Mouse (Mus musculus) kidney, postnatal 36 days (tissue): ENCODE results near the gene Tmem123.

Experiments used
- DNase-seq, 2 experiments: peaks; one replicate each; pipeline ENCODE4 v3.0.0; 2021 to 2022; ENCODE audit warnings: mixed read lengths in 2 of 2

Gene Tmem123

DNA sequence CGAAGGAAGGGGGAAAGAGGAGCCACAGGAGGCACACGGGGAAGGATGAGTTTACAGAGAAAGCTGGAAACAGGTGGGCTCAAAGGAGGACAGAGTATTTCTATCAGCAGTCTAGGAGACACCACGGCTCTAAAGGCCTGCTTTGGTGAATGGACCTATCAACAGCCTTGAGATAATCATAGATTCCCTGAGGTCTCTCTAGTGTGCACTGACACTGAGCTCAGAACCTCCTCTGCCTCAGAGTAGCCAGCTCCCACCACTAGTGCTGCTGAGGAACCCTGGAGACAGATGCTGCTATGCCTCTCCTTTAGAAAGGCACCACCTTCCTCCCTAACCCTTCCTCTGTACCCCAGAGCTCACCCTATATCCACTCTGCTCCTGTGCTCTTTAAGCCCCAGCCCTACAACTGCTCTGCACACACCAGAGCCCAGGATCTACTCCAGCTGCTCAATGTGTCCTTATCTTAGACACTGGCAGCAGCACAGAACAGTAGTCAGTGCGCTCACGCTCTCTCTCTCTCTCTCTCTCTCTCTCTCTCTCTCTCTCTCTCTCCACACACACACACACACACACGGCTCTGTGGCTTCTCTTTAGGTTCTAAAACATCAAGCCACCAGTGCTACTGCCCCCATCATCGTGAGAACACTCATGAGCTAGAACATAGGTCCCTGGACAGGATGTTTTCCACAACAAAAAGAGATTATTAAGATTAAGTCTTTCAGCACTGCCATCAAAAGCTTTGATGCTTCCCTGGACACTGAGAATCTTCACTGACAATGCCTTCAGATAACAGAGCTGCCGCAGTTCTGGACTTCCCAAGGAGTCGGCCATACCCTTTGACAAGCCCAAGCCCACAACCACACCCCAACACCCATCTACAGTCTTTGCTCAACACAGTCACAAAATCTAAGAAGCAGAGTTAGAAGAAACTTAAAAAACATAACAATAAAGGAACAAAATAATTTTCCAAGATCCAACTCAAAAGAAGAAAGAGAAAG lies 66.0 kb downstream of the Tmem123 start:
- no peak for DNase-seq

GRCm38 (mm10) chr9:7833421-7833820 lies 69.6 kb downstream of the Tmem123 start:
- no peak for DNase-seq

GRCm38 (mm10) chr9:7835302-7835701 lies 71.5 kb downstream of the Tmem123 start:
- DNase-seq, result no peak

- DNase-seq, result peak; percentile 46 to 67
Measured at GRCm38 (mm10) chr9:7836331-7836730, 72.5 kb downstream of the Tmem123 start.

DNA sequence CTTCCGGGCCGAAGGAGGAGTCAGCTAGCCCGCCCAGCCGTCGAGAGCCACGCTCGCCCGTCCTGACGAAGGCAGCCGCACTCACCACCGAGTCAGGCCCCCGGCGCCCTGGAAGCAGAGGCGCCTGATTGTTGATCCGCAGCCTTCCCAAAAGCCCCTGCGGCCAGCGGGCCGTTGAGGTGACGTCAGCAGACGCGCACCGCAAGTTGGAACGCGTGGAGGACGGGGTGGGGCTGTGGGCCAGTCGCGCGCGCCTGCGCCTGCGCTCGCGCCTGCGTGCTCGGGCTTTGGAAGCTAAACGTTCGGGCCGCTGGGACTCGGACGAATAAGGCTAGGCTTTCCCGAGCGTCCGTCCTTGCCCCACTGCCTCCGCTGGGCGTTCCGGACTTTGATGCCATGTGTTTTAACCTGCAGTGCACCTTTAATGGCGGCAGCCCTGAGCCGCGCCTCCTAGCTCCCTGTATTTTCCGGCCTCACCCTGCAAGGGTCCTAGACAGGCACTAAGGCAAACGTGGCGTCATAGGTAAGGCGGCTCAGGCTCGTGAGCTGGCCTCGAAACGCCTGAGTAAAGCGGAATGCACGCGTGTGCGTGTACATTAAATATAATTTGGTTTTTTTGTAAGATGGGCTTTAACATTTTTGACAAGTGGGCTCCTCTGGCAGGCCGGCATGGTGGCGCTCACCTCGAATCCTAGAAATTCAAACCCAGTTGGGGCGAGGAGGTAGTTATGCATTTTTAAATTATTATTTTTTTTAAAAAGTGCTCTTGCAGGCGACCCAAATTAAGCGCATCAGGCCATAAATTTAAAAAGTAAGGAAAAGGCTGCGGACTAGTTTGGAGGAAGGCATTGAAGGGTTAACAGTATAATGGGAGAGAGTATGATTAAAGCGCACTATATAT lies 73.3 kb downstream of the Tmem123 start, which contains the start of gene Birc2:
Gene Birc2, minus strand, starts transcription at position 160 of the 901 bp plus-strand sequence.
- DNase-seq, result peak; percentile 97 to 98

- peak in 1 of 2 experiments; percentile 12 for DNase-seq
Measured at GRCm38 (mm10) chr9:7837806-7838440, 74.1 kb downstream of the Tmem123 start.

DNA sequence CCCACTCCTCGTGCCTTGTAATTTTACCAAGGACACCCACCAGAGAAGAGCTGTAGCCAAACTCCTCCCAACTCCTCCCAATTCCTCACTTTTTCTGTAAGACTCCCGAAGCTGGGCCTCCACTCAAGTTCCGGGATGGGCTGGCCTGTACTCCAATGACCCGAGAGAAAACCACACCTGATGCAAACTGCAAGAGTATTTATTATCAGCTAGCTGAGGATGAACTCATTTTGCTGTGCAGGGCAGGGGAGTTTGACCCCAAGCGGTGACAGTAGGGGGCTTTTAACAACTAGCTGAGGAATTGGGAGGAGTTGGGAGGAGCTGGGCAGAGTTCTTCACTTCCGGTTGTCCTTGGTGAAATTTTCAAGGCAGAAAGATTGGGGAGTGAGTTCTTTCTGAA lies 77.4 kb downstream of the Tmem123 start:
- no peak for DNase-seq
